Mouse (Mus musculus) adrenal gland, adult 8-10 months (tissue): ENCODE measurements around the gene Allc. TPM values are rescaled to one million over a fixed set of nuclear protein-coding genes. Genes with fewer than 3 reads are reported as not detected.

Experiments used
- DNase-seq: peaks from one replicate; pipeline ENCODE4 v3.0.0; 2022
- total RNA-seq, 4 experiments: library from RNA; stranded (reverse); gene quantifications; 2 replicates each; pipeline ENCODE4 v1.2.4; 2022

The Allc gene
- total RNA-seq, 4 experiments from 2014 or later = not detected

DNA sequence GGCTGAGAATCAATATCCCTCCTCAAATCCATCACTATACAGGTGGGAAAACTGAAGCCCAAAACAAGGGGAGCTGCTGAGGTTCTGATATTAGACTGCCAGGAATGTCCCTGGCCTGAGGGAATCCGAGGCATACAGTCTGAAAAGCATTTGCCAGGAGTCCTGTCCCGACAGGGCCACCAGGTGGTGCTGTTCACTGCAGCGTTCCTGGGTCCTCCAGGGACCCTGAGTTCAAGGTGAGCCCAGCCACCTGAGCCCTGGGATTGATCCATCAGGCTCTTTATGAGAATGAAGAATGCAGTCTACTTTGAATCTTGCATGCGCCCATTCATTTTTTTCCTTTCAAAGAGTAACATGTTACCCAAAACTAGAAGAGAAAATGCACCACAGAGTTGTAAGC lies 3.2 kb downstream of the Allc start:
- no peak for DNase-seq

DNA sequence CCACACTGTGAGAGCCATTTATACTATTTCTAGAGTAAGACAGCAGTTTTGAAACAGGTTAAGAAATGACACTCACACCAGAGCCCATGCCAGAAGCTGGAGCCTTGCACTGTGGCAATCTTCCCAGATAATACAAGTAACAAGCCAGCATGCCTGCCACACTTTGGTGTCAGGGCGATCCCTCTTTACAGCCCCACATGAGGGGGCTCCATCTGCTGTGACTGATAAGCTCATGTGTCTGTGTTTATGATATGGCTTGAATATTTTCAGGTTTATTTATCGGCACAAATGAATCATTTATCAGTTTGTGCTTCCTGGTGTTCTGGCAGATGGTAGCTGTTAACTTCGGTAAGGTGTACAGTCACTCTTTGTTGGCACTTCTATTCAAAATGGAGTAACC lies 4.2 kb downstream of the Allc start:
- DNase-seq = no peak

DNA sequence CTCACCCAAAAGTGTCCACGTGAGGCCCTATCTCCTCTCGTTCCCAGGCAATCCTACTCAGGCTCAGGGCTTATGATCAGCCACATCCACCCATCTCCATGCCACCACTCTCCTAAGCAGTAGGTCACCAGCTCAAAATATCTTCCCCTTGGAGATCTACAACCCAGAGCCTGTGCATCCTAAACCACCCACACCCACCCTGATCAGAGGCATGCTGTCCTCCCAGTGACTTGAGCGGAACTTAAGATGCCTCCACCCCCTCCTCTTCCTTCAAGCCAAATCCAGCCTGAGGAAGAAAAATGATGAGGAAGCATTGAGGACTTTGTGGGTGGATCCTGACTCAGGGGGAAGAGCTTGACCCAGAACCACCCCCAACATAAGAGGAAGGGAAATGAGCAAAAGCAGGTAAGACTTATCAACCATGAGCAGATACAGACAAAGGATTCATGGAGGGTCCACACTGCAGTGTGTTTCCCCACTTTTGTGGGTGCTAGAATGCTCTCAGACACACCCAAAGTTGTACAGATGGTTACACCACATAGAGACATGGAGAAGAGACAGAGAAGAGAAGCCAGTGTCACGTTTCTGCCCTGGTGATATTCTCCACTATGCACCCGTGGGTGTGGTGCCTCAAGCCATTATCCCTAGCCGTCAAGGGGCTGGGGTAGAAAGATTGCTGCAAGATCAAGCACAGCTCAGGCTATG lies 6.8 kb downstream of the Allc start:
- no peak for DNase-seq

DNA sequence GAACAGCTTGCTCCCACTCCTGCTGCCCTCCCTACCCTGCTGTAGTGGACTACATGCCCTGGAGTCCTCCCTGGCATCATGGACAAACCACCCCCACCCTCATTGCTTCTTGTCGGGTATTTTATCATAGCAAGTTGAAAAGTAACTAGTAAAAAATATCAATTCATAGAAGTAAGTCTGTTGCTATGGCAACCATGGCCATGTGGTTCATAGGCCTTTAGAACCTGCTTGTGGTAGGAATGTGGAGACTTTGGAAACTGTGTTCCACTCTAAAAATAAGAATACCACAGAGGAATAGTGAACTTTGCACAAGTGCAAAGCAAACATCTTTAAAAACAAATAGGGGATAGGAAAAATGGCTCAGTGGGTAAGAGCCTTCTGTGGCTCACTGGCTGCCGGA lies 10.1 kb downstream of the Allc start:
- no peak for DNase-seq

DNA sequence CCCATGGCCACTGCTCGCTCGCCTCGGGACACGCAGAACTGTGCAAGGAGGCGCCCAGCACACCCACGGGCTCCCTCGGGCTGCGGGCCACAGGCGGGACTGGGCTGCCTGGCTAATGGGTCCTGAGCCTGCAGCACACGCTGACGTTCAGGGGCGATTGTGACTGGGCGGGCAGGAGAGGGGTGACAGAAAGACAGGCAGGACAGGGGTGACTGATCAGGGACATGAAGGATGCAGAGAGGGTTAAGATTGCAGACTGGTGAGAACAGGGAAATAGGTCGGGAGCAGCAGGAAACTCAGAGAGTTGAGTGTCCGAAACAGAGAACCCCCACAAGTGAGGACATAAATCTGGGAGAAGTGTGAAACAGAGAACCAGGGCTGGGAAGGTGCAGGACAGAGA lies 30.0 kb downstream of the Allc start, which contains the start of gene Dcdc2c:
TSS of gene Dcdc2c (minus strand) at position 101 of the 400 bp plus-strand sequence.
- DNase-seq = no peak

DNA sequence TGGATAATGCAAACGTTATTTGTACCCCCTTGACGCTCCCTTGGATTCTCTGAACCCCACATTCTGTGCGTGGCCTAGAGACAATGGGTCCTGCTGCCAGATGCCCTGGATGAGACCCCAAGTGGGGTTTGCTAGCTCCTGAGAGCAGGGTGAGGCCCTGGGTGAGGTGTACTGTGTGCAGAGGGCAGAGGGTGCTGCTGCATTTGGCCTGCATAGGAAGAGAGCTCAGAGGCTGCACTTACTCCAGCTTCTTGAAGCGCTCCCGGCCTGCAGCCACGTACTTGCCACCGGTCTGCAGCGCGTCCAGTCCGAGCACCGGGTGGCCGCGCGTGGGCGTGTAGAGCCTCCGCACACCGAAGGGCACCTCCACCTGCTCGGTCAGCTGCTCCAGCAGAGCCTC lies 30.5 kb downstream of the Allc start:
- no peak for DNase-seq

DNA sequence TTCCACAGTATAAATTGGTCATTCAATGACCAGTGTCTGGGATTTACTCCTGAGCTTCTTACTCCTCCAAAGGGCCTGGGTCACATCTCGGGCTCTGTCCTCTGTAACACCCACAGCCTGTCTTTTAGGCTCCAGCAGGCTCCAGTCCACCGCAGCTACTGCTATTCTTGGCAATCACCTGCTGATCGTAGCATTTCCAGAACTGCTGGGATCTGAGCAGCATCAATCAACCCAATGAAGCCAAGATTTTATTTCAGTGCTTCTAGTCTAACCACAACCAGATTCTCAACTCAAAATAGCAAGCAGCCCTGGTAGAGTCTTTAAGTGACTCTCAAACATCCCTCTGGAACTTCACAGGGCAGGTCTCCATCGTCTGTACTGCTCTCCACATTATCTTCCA lies 33.4 kb downstream of the Allc start:
- DNase-seq = no peak

DNA sequence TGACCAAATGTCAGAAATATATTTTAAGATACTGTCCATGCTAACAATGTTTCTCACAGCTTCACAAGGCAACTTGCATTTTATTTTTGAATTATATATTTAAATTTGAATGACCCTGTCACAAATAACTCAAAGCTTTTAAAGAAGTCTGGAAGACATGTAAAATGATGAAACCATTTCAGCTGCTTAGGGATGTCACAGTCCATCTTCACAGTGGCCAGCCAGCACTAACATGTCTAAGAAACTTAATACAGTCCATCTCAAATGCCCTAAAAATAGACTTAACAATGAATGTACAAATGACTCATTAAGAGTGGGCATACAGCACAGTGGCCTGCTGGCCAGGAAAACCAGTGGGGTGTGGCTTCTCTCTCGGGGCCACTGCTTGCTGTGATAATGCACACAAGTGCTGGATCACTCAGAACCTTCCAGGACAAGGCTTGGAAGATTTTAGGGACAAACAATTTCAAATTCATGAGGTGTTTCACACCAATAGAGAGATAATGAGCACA lies 68.0 kb downstream of the Allc start:
- no peak for DNase-seq

DNA sequence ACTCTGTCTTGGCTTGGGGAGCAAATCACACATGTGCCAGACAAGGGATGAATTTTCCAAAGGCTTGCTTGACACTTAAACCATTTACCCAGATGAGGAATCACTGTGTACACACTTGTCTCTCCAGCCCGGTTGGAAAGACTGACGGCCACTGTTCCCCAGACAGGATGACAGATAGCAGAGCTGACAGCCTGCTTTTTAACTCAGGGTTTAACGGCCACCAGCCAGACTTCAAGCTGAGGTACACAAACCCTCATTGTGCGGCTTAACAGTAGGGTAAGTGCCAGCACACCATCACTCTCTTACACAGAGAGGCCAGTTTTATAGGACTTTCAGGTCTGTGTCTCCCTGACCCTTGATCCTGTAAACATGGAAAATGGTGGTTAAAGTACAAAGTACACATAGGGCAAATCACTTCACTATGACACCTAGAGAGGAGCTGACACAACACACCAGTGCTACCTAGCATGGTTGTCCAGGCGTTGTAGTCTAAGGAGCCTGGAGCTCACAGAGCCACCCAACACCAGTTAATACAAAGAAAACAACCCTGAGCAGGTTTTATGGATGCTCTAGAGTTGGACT lies 72.5 kb downstream of the Allc start:
- DNase-seq = no peak

Other genes with a start within 250 kb of the Allc start
- under 1 TPM in 3 of 4 experiments, not detected in 1; 0.27 to 0.55 (median 0.35) TPM for gene Dcdc2c, start 30.1 kb downstream of the Allc start, total RNA-seq
- gene Colec11, start 40.9 kb upstream of the Allc start, total RNA-seq = 1 to 10 TPM; 3.9 to 10.0 (median 7.3) TPM
- gene Rps7, start 53.4 kb upstream of the Allc start, total RNA-seq = 100 to 1,000 TPM; 394 to 492 (median 461) TPM
- 10 to 100 TPM; 14.0 to 20.1 (median 17.2) TPM for gene Rnaseh1, start 67.1 kb upstream of the Allc start, total RNA-seq
- gene Adi1, start 92.7 kb upstream of the Allc start, total RNA-seq = 100 to 1,000 TPM in 1 of 4 experiments, 10 to 100 TPM in 3; 83.4 to 109 (median 96.9) TPM
- 10 to 100 TPM; 41.7 to 51.0 (median 46.9) TPM for gene Trappc12, start 167.9 kb upstream of the Allc start, total RNA-seq
- gene Eipr1, start 169.3 kb upstream of the Allc start, total RNA-seq = 10 to 100 TPM; 25.6 to 27.2 (median 26.4) TPM